Mouse (Mus musculus) adrenal gland, adult 10 weeks (tissue): ENCODE measurements around the gene Ccdc96. TPM values are rescaled to one million over a fixed set of nuclear protein-coding genes. Genes with fewer than 3 reads are reported as not detected.

ENCODE experiments used
- polyA plus RNA-seq: library from polyadenylated mRNA; stranded (reverse); fragments of 350-450 nt; fragmentation: Illumina TruSeq; extraction: RNeasy Lipid Tissue Mini Kit (QIAGEN cat#74804); gene quantifications from one replicate; pipeline ENCODE4 v1.2.3, GENCODE M21; 2014; ENCODE audit warnings: low read depth, low replicate concordance

Gene Ccdc96
- polyA plus RNA-seq = 0.23 TPM

GRCm38 (mm10) chr5:36484171-36484990 is at the start of gene Ccdc96, which contains the start of gene Tada2b:
Gene Ccdc96, plus strand, starts transcription at chr5:36484588.
Gene Tada2b, minus strand, starts transcription at chr5:36484285.

GRCm38 (mm10) chr5:36464709-36465661 is 19.4 kb upstream of the Ccdc96 start, which contains the start of gene Grpel1:
Gene Grpel1, plus strand, starts transcription at chr5:36464998.

Other genes with a start within 250 kb of the Ccdc96 start
- gene Sorcs2, start 86.4 kb upstream of the Ccdc96 start, polyA plus RNA-seq = 1.2 TPM
- gene Grpel1, start 19.6 kb upstream of the Ccdc96 start, polyA plus RNA-seq = 27.3 TPM
- 33.2 TPM for gene Tada2b, start 303 bp upstream of the Ccdc96 start, polyA plus RNA-seq
- 32.3 TPM for gene Tbc1d14, start 108.7 kb downstream of the Ccdc96 start, polyA plus RNA-seq
- 83.7 TPM for gene D5Ertd579e, start 211.4 kb downstream of the Ccdc96 start, polyA plus RNA-seq